Mouse (Mus musculus) MEL (cell line): ENCODE measurements around the gene Fam43a. TPM values are rescaled to one million over a fixed set of nuclear protein-coding genes. Genes with fewer than 3 reads are reported as not detected.

ENCODE experiments used
- DNase-seq: peaks from one replicate; pipeline ENCODE4 v3.0.0; 2011; ENCODE audit warnings: low read depth, low spot score
- H3K27ac ChIP-seq: 2 replicates; pipeline ENCODE4 v1.5.1; 2012; ENCODE audit warnings: low read depth, mild to moderate bottlenecking, control low read depth, low read length, moderate library complexity; ENCODE audit not compliant: control insufficient read depth
- H3K27me3 ChIP-seq, 2 experiments: fragments of 150-350 bp in 1 of 2; sonication (generic) in 1 of 2; 2 replicates each; pipeline ENCODE4 v1.6.1; 2012; ENCODE audit warnings: low read length in 2 of 2, mild to moderate bottlenecking in 2 of 2, improper control_type of control experiment in 1 of 2, moderate library complexity in 1 of 2; ENCODE audit not compliant: insufficient read depth in 2 of 2, control insufficient read depth in 1 of 2
- H3K36me3 ChIP-seq, 2 experiments: 2 replicates each; pipeline ENCODE4 v1.6.1; 2012 to 2014; ENCODE audit warnings: low read length in 2 of 2, improper control_type of control experiment in 1 of 2, inconsistent platforms in 1 of 2, mild to moderate bottlenecking in 1 of 2; ENCODE audit not compliant: insufficient read depth in 2 of 2, control insufficient read depth in 1 of 2
- H3K4me1 ChIP-seq, 2 experiments: fragments of 150-350 bp in 1 of 2; sonication (generic) in 1 of 2; 2 replicates each; pipeline ENCODE4 v1.6.1; 2012; ENCODE audit warnings: low read length in 2 of 2, improper control_type of control experiment in 1 of 2, mild to moderate bottlenecking in 1 of 2; ENCODE audit not compliant: insufficient read depth in 2 of 2, control insufficient read depth in 1 of 2
- H3K4me3 ChIP-seq, 2 experiments: fragments of 150-350 bp in 1 of 2; sonication (generic) in 1 of 2; 2 replicates each; pipeline ENCODE4 v1.5.1; 2012; ENCODE audit warnings: low read depth in 2 of 2, low read length in 2 of 2, mild to moderate bottlenecking in 2 of 2, moderate library complexity in 2 of 2, control low read depth in 1 of 2, improper control_type of control experiment in 1 of 2; ENCODE audit not compliant: control insufficient read depth in 1 of 2, insufficient read depth in 1 of 2
- H3K79me2 ChIP-seq: 2 replicates; pipeline ENCODE4 v1.6.1; 2012; ENCODE audit warnings: mild to moderate bottlenecking, low read length, moderate library complexity; ENCODE audit not compliant: control insufficient read depth, poor library complexity, insufficient read depth
- H3K9ac ChIP-seq: 2 replicates; pipeline ENCODE4 v1.6.1; 2012; ENCODE audit warnings: low read depth, mild to moderate bottlenecking, control low read depth, low read length, moderate library complexity; ENCODE audit not compliant: control insufficient read depth, poor library complexity, severe bottlenecking
- H3K9me3 ChIP-seq: fragments of 150-350 bp; sonication (generic); replicated peaks from 2 replicates; pipeline ENCODE4 v1.6.1; 2012; ENCODE audit warnings: mild to moderate bottlenecking, low read length, improper control_type of control experiment, moderate library complexity; ENCODE audit not compliant: insufficient read depth
- CHD1 ChIP-seq: IDR thresholded peaks from 2 replicates; pipeline ENCODE4 v1.6.1; 2012; ENCODE audit warnings: low read depth, mild to moderate bottlenecking, inconsistent platforms, low read length, improper control_type of control experiment
- CTCF ChIP-seq, 3 experiments: IDR thresholded peaks in 2 of 3; conservative IDR thresholded peaks in 1 of 3; 2 replicates each; pipeline ENCODE4 v1.5.1; 2011 to 2012; ENCODE audit warnings: low read length in 3 of 3, low read depth in 2 of 3, mild to moderate bottlenecking in 2 of 3, improper control_type of control experiment in 1 of 3, inconsistent platforms in 1 of 3, mixed read lengths in 1 of 3, moderate library complexity in 1 of 3; ENCODE audit not compliant: control insufficient read depth in 1 of 3, insufficient read depth in 1 of 3, poor library complexity in 1 of 3, severe bottlenecking in 1 of 3
- EP300 ChIP-seq, 2 experiments: IDR thresholded peaks; 2 replicates each; pipeline ENCODE4 v1.6.1; 2011; ENCODE audit warnings: improper control_type of control experiment in 2 of 2, low read length in 2 of 2, low read depth in 1 of 2, mild to moderate bottlenecking in 1 of 2
- ETS1 ChIP-seq: IDR thresholded peaks from 2 replicates; pipeline ENCODE4 v1.6.1; 2012; ENCODE audit warnings: low read depth, mild to moderate bottlenecking, inconsistent platforms, low read length, improper control_type of control experiment, moderate library complexity
- GATA1 ChIP-seq: IDR thresholded peaks from 2 replicates; pipeline ENCODE4 v1.6.1; 2011; ENCODE audit warnings: low read depth, low read length, improper control_type of control experiment
- HCFC1 ChIP-seq: IDR thresholded peaks from 2 replicates; pipeline ENCODE4 v1.6.1; 2012; ENCODE audit warnings: low read depth, mild to moderate bottlenecking, inconsistent platforms, low read length, improper control_type of control experiment, moderate library complexity
- JUND ChIP-seq: IDR thresholded peaks from 2 replicates; pipeline ENCODE4 v1.6.1; 2011; ENCODE audit warnings: low read depth, mild to moderate bottlenecking, improper control_type of control experiment, low read length
- MAX ChIP-seq: IDR thresholded peaks from 2 replicates; pipeline ENCODE4 v1.6.1; 2011; ENCODE audit warnings: low read length, improper control_type of control experiment
- MEF2A ChIP-seq: IDR thresholded peaks from 2 replicates; pipeline ENCODE4 v1.6.1; 2014; ENCODE audit warnings: low read depth, mild to moderate bottlenecking, inconsistent platforms, low read length, improper control_type of control experiment; ENCODE audit not compliant: poor library complexity, insufficient replicate concordance, severe bottlenecking; ENCODE audit errors: extremely low read depth
- MXI1 ChIP-seq: IDR thresholded peaks from 2 replicates; pipeline ENCODE4 v1.6.1; 2011; ENCODE audit warnings: mild to moderate bottlenecking, low read depth, low read length, improper control_type of control experiment
- MYB ChIP-seq: IDR thresholded peaks from 2 replicates; pipeline ENCODE4 v1.6.1; 2011; ENCODE audit warnings: mild to moderate bottlenecking, low read depth, low read length, improper control_type of control experiment
- NELFE ChIP-seq: IDR thresholded peaks from 2 replicates; pipeline ENCODE4 v1.6.1; 2011; ENCODE audit warnings: low read depth, low read length, improper control_type of control experiment
- NRF1 ChIP-seq: IDR thresholded peaks from 2 replicates; pipeline ENCODE4 v1.6.1; 2014; ENCODE audit warnings: low read depth, mild to moderate bottlenecking, inconsistent platforms, low read length, improper control_type of control experiment, moderate library complexity; ENCODE audit not compliant: poor library complexity, insufficient read depth, severe bottlenecking
- POLR2A ChIP-seq, 2 experiments: IDR thresholded peaks; 2 replicates each; pipeline ENCODE4 v1.6.1; 2011 to 2012; ENCODE audit warnings: low read length in 2 of 2, mild to moderate bottlenecking in 2 of 2, control low read depth in 1 of 2, improper control_type of control experiment in 1 of 2, low read depth in 1 of 2, moderate library complexity in 1 of 2; ENCODE audit not compliant: control insufficient read depth in 1 of 2, insufficient read depth in 1 of 2, poor library complexity in 1 of 2
- RCOR1 ChIP-seq: IDR thresholded peaks from 2 replicates; pipeline ENCODE4 v1.6.1; 2012; ENCODE audit warnings: low read depth, mild to moderate bottlenecking, inconsistent platforms, low read length, improper control_type of control experiment
- SIN3A ChIP-seq: IDR thresholded peaks from 2 replicates; pipeline ENCODE4 v1.6.1; 2012; ENCODE audit warnings: low read length, improper control_type of control experiment, inconsistent platforms
- SMC3 ChIP-seq: IDR thresholded peaks from 2 replicates; pipeline ENCODE4 v1.6.1; 2011; ENCODE audit warnings: low read depth, low read length, improper control_type of control experiment
- TBP ChIP-seq: IDR thresholded peaks from 2 replicates; pipeline ENCODE4 v1.8.0; 2011; ENCODE audit warnings: low read depth, low read length, improper control_type of control experiment
- TCF12 ChIP-seq: IDR thresholded peaks from 2 replicates; pipeline ENCODE4 v1.6.1; 2014; ENCODE audit warnings: low read depth, mild to moderate bottlenecking, inconsistent platforms, low read length, improper control_type of control experiment, moderate library complexity
- UBTF ChIP-seq: IDR thresholded peaks from 2 replicates; pipeline ENCODE4 v1.6.1; 2012; ENCODE audit warnings: low read depth, mild to moderate bottlenecking, inconsistent platforms, low read length, improper control_type of control experiment, moderate library complexity, borderline replicate concordance; ENCODE audit not compliant: insufficient read depth
- USF1 ChIP-seq: IDR thresholded peaks from 2 replicates; pipeline ENCODE4 v1.6.1; 2014; ENCODE audit warnings: low read depth, mild to moderate bottlenecking, inconsistent platforms, low read length, improper control_type of control experiment, moderate library complexity
- USF2 ChIP-seq, 2 experiments: IDR thresholded peaks; 2 replicates each; pipeline ENCODE4 v1.6.1; 2011 to 2012; ENCODE audit warnings: improper control_type of control experiment in 2 of 2, low read length in 2 of 2, borderline replicate concordance in 1 of 2, inconsistent platforms in 1 of 2, low read depth in 1 of 2, mild to moderate bottlenecking in 1 of 2; ENCODE audit not compliant: insufficient read depth in 1 of 2
- ZMIZ1 ChIP-seq: IDR thresholded peaks from 2 replicates; pipeline ENCODE4 v1.6.1; 2012; ENCODE audit warnings: low read depth, mild to moderate bottlenecking, inconsistent platforms, low read length, improper control_type of control experiment, moderate library complexity
- polyA plus RNA-seq, 2 experiments: library from polyadenylated mRNA; stranded (reverse) in 1 of 2; unstranded in 1 of 2; fragments of >175 nt in 1 of 2; fragments of >200 nt in 1 of 2; gene quantifications; 2 replicates each; pipeline versions ENCODE4 v1.2.1 to v1.2.4; 2012; ENCODE audit warnings: low replicate concordance in 2 of 2, low read depth in 1 of 2; ENCODE audit not compliant: insufficient read length in 2 of 2, insufficient read depth in 1 of 2, missing spikeins in 1 of 2
- total RNA-seq: library from RNA; depleted of rRNA; stranded (reverse); fragments of 300-350 nt; gene quantifications from 2 replicates; pipeline ENCODE4 v1.2.3, GENCODE M21; 2012; rRNA removed

Fam43a gene
- total RNA-seq (0.08 and 0.20 TPM in 2 replicates), polyA plus RNA-seq (under 1 TPM in 1 of 2 experiments, not detected in 1; 0.68 TPM)

DNA sequence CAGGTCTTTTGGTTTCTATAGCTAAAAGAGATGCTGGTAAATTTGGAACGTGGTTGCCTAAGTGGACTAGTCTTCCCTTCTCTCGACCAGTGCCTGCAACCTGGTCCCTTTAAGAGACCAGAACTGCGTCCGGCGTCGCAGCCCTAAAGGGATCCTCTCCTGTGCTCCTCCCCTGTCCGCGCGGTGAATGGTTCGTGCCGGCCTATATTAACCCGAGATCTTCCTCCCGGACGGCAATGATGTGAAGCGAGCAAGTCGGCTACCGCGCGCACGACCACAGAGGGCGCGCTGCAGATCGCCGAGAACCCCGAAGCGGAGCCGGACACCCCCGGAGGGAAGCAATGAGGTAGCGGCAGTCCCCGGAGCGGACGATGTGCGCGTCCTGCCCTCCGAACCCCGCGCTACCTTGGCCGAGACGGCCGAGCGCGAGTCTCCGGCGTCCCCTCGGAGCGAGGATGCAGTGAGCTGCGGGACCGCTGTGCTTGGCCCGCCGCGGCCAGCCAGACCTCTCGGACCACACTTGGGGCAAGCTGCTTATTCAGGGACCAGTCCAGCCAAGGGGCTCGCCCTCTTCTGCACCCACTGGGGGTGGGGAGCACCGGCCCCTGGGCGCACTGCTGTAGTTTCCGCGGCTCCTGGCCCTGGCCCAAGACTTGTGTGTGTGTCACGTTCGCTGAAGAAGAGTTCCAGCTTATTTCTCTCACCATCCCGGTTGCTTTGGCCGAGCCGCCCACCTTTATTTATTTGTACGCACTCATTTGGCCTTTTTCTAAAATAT lies at the start of gene Fam43a:
Gene Fam43a, plus strand, starts transcription at position 233 of the 778 bp plus-strand sequence.
- H3K4me3 ChIP-seq: peak within 1 kb of the TSS; percentile 59 to 62
- peaks cover 6% of the 10 kb centered on the region in 2 experiments; a peak in 3 of 4 replicates for H3K27me3 ChIP-seq
- peak within 1 kb of the TSS; percentile 60 for H3K9ac ChIP-seq
- peak within 1 kb of the TSS; percentile 59 for H3K27ac ChIP-seq
- H3K4me1 ChIP-seq: no peaks in the 10 kb centered on the region; a peak in 2 of 4 replicates
- H3K79me2 ChIP-seq: no peaks in the 10 kb centered on the region; the same call in 1 of the 2 replicates
- H3K36me3 ChIP-seq: 0 out of 4 replicates have a peak, but pooled peaks cover 0 to 2% of the 10 kb centered on the region in 2 experiments
- TF ChIP-seq USF2 (IDR thresholded peaks at IDR 0.05; ENCODE audit: borderline replicate concordance in 1 of 2, insufficient read depth in 1 of 2, low read depth in 1 of 2, low read length in 2 of 2): no peak
- TF ChIP-seq TBP: 0 out of 2 replicates have a peak, but pooled peaks have one; percentile 45
- peak; percentile 60; the same call in 1 of the 2 replicates for TF ChIP-seq ZMIZ1
- TF ChIP-seq NRF1: no peak
- peak; percentile 15; the same call in 1 of the 2 replicates for TF ChIP-seq TCF12
- TF ChIP-seq MYB: no peak
- TF ChIP-seq CHD1: peak; percentile 97
- no peak for TF ChIP-seq EP300 (IDR thresholded peaks at IDR 0.05; ENCODE audit: low read depth in 1 of 2, low read length in 2 of 2)
- no peak for TF ChIP-seq RCOR1
- peak; percentile 52 for TF ChIP-seq SIN3A
- TF ChIP-seq NELFE: peak; percentile 47; the same call in 1 of the 2 replicates
- TF ChIP-seq SMC3: no peak
- TF ChIP-seq UBTF: no peak
- TF ChIP-seq POLR2A (IDR thresholded peaks at IDR 0.05; ENCODE audit: control insufficient read depth in 1 of 2, insufficient read depth in 1 of 2, low read depth in 1 of 2, low read length in 2 of 2, poor library complexity in 1 of 2): peak; percentile 38 to 67; a peak in 2 of 4 replicates
- no peak for TF ChIP-seq MEF2A
- peak; percentile 47; the same call in 1 of the 2 replicates for TF ChIP-seq HCFC1
- TF ChIP-seq USF1: no peak
- TF ChIP-seq MXI1: no peak
- peak in 2 of 3 experiments; percentile 30 to 43; a peak in 4 of 6 replicates for TF ChIP-seq CTCF (IDR thresholded peaks at IDR 0.05 in 2 of 3, conservative IDR thresholded peaks at IDR 0.05 in 1 of 3; ENCODE audit: control insufficient read depth in 1 of 3, insufficient read depth in 1 of 3, low read depth in 2 of 3, low read length in 3 of 3, poor library complexity in 1 of 3, severe bottlenecking in 1 of 3)
- no peak for TF ChIP-seq MAX
- no peak for TF ChIP-seq JUND
- no peak for TF ChIP-seq ETS1
- TF ChIP-seq GATA1: no peak
- DNase-seq: peak; percentile 86
- no peaks in the 10 kb centered on the region for H3K9me3 ChIP-seq
